10 mouse cellular contexts compared by ENCODE assay signal in the genomic region with DNA sequence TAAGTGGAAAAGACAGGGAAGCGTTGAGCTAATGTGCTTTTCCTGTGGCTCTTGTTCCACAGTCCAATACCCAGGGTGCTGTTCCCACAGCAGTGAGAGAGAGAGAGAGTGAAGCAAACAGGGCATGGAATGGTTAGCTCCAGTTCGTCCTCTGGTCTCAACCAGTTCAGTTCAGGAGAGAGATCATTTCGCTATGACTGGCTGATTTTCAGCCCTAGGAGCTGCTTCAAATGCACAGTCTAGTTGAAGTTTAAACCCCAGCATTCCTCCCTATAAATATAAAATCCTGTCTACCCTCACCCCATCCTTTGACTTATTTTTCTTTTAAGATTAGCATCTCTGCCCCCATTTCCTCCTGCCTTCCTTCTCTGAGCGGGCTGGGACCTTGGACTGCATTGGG. TPM values are rescaled to one million over a fixed set of nuclear protein-coding genes. Genes with fewer than 3 reads are reported as not detected.
"Had no signal": no experiment of that assay in that cellular context is flagged by ENCODE, and none has a peak within 500 bp of the region (broad histone marks: within the 10 kb centered on the region; RNA-seq: fewer than 3 reads in every experiment).

No protein-coding gene starts in this region.

- H3K4me2 ChIP-seq: intestine, embryonic 15.5 days had no signal

- H3K4me3 ChIP-seq: intestine, embryonic 15.5 days; midbrain, embryonic 13.5 days; neural tube, embryonic 15.5 days had no signal

- DNase-seq: liver, embryonic 13.5 days; liver, postnatal 0 days; right cerebral cortex, adult 18-20 months; right cerebral cortex, postnatal 25 days; thymus, postnatal 14 days had no signal

- H3K9me3 ChIP-seq: intestine, embryonic 15.5 days; limb, embryonic 10.5 days; liver, embryonic 13.5 days; midbrain, embryonic 13.5 days; neural tube, embryonic 15.5 days had no signal

- H3K9ac ChIP-seq: intestine, embryonic 15.5 days; liver, postnatal 0 days; neural tube, embryonic 15.5 days had no signal

- H3K27ac ChIP-seq: intestine, embryonic 15.5 days; limb, embryonic 10.5 days; liver, embryonic 13.5 days; midbrain, embryonic 13.5 days; neural tube, embryonic 15.5 days had no signal

- ATAC-seq: intestine, embryonic 15.5 days; liver, postnatal 0 days; midbrain, embryonic 13.5 days had no signal

- H3K27me3 ChIP-seq: intestine, embryonic 15.5 days; midbrain, embryonic 13.5 days; neural tube, embryonic 15.5 days had no signal

RNA-seq across cellular contexts. Expression of a gene that starts 22.6 kb away (rescaled TPM):
- total RNA-seq: megakaryocyte-erythroid progenitor cell, adult 5-6 weeks had no signal
